Mouse (Mus musculus): Measurements from ENCODE around the gene Lrrc29.

The Lrrc29 gene

GRCm38 (mm10) chr8:105312891-105313481 is 13.1 kb downstream of the Lrrc29 start:
- DNase-seq (ENCODE audit: extremely low read depth, low read depth, low spot score): no peak

DNA sequence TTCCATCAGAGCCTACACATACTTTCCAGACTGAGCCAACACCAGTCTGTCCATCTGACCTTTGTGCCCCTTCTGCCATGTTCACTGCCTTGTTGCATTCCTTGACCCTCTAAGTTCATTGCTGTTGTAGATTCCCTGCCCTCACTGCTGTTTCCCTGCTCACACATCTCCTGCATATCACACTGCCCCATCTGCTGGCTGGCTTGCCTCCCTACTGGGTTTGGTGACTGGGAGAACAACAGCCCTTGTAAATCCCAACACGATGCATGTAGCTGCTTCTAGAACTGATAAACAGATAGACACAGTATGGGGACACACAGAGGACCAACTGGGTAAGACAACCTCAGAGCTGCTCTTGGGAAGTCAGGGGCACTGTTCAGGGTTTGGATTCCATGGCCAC is 14.4 kb downstream of the Lrrc29 start:
- no peak for DNase-seq (ENCODE audit: extremely low read depth, low read depth, low spot score)

GRCm38 (mm10) chr8:105310118-105310517 is 16.0 kb downstream of the Lrrc29 start:
- DNase-seq (ENCODE audit: extremely low read depth, low read depth, low spot score): no peak

GRCm38 (mm10) chr8:105309142-105309847 is 16.8 kb downstream of the Lrrc29 start:
- no peak for DNase-seq (ENCODE audit: extremely low read depth, low read depth, low spot score)

DNA sequence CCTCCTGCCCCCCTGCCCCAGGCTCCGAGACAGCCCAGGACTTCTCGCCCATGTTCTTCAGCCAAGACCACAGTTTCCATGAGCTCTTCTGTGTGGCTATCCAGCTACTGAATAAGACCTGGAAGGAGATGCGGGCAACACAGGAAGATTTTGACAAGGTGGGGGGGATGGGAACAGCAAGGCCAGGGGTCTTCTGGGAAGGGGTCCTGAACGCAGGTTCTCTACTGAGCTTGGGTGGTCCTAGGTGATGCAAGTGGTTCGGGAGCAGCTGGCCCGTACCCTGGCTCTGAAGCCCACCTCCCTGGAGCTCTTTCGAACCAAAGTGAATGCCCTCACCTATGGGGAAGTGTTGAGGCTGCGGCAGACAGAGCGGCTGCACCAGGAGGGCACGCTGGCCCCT is 17.6 kb downstream of the Lrrc29 start:
- DNase-seq (ENCODE audit: extremely low read depth, low read depth, low spot score): no peak

- DNase-seq (ENCODE audit: extremely low read depth, low read depth, low spot score): no peak
Measured at GRCm38 (mm10) chr8:105307670-105308069, 18.4 kb downstream of the Lrrc29 start.

GRCm38 (mm10) chr8:105306146-105306691 is 19.9 kb downstream of the Lrrc29 start:
- DNase-seq (ENCODE audit: extremely low read depth, low read depth, low spot score): no peak

- no peak for DNase-seq (ENCODE audit: extremely low read depth, low read depth, low spot score)
Measured at GRCm38 (mm10) chr8:105305211-105306145, 20.6 kb downstream of the Lrrc29 start, which contains the start of gene Elmo3. Gene Elmo3 (plus strand): TSS chr8:105305601.

DNA sequence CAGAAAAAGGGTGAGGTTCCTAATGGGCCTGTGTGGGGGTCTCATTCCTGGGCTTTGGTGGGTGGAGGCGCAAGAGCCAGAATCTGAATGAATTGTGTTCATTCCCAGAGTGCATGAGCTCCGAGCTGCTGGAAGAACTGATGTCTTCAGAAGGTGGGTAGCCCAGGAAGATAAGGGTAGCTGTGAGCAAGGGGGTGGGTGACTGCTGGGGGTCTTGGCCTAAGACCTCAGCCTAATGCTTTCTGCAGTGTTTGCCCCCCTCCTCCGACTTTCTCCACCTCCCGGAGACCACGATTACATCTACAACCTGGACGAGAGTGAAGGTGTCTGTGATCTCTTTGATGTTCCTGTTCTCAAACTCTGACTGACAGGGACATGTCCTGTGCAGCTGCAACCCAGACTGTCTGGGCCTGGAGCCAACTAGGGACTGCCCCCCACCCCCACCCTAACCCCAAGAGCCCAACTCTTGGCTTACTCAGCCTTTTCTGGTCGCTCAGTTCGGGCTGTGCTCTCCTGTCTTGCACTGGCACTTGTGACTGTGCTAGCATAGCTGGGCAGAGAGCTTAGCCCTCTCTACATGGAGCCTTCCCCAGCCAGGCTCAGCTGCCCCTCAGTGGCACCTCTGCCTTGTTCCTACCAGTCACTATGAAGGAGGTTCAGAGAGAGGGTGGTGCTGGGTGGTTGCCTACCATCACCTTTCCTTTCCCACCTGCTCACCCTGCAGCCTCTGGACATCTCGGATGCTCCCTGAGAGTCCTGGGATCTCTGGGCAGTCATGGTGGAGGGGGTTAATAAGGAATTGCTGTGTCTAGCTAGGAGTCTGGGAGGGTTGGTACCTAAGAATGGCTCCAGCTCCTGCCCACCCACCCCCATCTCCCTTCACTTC is 21.5 kb downstream of the Lrrc29 start:
- DNase-seq (ENCODE audit: extremely low read depth, low read depth, low spot score): no peak

- no peak for DNase-seq (ENCODE audit: extremely low read depth, low read depth, low spot score)
Measured at GRCm38 (mm10) chr8:105303874-105304273, 22.2 kb downstream of the Lrrc29 start.

GRCm38 (mm10) chr8:105303396-105303795 is 22.7 kb downstream of the Lrrc29 start:
- no peak for DNase-seq (ENCODE audit: extremely low read depth, low read depth, low spot score)

DNA sequence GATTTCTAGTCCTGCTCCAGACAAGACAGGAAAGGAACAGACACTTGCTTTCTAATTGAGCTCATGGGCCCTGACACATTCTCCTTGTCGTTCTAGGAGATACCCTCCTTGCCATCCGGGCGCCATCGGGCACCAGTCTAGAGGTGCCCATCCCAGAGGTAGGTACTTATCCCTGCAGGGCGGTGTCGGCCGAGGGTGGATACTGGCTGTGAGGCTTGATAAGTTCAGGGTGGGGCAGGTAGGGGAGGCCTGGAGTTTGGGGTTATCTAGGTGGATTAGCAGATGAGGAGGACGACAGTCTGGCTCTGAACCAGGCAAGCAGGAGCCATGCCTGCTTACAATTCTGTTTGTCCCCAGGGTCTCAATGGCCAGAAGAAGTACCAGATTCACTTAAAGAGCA is 26.1 kb downstream of the Lrrc29 start:
- no peak for DNase-seq (ENCODE audit: extremely low read depth, low read depth, low spot score)

- no peak for DNase-seq (ENCODE audit: extremely low read depth, low read depth, low spot score)
Measured at GRCm38 (mm10) chr8:105298351-105299252, 27.5 kb downstream of the Lrrc29 start.

DNA sequence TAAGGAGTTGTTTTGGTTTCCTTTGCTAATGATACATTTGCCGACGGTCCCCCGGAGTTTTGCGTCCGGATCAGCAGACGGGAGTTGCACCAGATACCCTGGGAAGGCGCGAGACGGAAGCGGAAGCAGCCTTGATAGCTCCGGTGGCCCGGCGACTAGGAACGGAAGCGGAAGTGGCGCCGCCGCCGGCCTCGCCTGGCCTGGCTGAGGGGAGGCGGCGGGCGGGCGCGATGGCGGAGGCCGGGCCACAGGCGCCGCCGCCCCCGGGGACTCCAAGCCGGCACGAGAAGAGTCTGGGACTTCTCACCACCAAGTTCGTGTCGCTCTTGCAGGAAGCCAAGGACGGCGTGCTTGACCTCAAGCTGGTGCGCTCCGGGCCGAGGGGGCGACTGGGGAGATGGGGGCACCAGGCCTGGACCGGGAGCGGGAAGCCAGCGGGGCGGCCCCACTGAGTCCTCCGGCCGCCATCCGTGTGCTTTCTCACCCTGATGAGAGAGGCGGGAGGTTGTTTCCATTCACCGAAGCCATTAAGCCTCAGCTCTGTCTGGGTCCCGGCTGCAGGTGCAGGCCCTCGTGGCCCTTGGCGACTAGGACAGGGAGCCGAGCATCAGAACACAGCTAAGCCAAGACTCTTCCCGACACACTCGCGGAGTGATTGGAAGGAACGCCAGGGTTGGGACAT is 28.4 kb downstream of the Lrrc29 start, which contains the start of gene E2f4:
E2f4 (plus strand) TSS at position 153 of the 682 bp plus-strand sequence.
- no peak for DNase-seq (ENCODE audit: extremely low read depth, low read depth, low spot score)

DNA sequence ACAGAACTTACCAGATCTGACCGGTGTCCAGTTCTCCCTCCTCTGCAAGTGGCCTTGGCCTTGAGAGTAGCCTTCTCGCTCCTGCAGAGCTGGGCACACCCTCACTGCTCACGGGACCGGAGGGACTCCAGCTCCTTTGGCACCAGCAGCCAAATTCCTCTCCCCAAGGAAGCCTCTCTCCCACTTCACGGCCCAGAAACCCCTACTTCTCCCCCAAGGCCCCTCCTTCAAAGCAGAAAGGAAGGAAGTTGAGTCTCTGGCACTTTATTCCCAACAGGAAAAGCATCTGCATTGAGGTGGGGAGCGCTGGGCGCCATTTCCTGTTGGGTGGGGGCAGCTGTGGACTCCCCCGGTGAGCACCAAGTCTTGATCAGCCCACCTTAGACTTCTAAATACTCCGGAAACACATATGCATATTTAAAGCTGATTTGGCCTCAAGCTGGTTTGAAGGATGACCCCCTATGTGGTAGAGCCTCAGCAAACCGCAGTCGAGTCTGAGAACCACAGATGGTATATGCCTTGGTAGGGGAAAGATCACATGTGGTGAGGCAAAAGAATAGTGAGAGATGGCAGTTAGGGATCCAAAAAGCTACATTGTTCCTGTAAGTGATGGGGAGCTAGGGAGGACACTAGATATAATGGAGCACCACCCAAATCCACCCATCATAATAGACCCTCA is 30.0 kb downstream of the Lrrc29 start, which contains the start of gene Exoc3l:
Exoc3l (minus strand) TSS at position 207 of the 679 bp plus-strand sequence.
- no peak for DNase-seq (ENCODE audit: extremely low read depth, low read depth, low spot score)

DNA sequence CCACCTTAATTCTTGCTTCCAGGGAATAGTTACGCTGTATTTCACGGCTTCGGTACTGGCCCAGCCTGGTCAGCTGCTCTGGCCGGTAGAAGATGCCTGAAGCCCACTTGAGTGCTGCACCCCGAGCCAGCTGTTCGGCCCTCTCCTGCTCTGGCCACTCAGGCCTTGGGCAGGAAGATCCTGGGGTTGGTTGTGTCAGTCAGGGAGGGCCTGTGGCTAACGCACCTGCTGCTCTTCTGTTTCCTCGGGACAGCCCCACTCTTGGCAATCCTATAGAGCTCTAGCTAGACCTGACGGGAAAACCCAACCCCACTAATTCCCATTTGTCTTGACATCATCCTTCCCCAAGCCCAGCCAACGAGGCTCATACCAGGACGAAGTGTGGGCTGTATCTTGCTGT is 30.8 kb downstream of the Lrrc29 start:
- no peak for DNase-seq (ENCODE audit: extremely low read depth, low read depth, low spot score)

DNA sequence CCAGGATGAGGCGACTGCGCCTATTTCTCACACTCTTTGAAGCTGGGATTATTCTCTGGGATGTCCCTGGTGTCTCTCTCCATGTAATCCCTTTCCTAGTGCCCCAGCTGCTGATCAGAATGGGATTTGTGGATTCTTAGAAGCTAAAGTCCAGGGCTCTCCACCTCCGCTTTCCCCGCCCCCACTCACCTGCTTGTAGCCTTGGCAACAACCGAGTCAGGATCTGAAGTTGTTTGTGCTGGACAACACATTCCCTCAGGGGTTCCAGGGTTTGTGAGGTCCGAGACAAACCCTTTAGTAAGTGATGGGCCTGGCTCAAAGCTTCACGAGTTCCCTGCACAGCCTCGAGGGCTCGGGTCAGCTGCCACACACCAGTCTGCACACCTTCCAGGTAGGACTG is 31.3 kb downstream of the Lrrc29 start:
- DNase-seq (ENCODE audit: extremely low read depth, low read depth, low spot score): no peak

DNA sequence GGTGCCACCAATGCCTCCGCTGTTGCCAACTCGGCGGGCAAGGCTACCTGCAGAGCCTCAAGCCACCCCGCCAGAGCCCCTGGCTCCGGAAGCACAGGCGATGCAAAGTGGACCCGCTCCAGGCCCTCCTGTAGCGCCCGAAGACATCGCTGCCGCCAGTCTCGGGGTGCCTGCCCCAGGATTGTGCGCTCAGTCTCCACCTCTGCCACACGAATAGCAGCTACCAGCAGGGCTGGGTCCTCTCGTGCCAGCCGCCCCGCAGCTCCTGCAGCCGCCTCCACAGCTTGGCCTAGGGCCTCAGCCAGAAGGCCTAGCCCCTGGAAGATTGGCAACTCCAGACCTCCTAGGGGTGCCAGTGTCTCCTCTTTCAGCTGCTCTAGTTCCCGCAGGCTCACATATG is 32.7 kb downstream of the Lrrc29 start:
- DNase-seq (ENCODE audit: extremely low read depth, low read depth, low spot score): no peak
